Mouse (Mus musculus): ENCODE results near the gene Hacd3.

- TF ChIP-seq CTCF (conservative IDR thresholded peaks at IDR 0.05; ENCODE audit: low read length) (peak; percentile 70), NANOG (IDR thresholded peaks at IDR 0.05; ENCODE audit: borderline replicate concordance, low read length) (no peak), POU5F1 (IDR thresholded peaks at IDR 0.05; ENCODE audit: borderline replicate concordance, low read length) (no peak)
These were observed 10.2 kb downstream of the Hacd3 start for GRCm38 (mm10) chr9:65011304-65011703.

Measured in E14TG2a.4 (cell line).